25 mouse cellular contexts compared by ENCODE assay signal in genomic region chr9:87402010-87402409, GRCm38 (mm10).
"Had no signal": no experiment of that assay in that cellular context is flagged by ENCODE, and none has a peak within 500 bp of the region (broad histone marks: within the 10 kb centered on the region; RNA-seq: fewer than 3 reads in every experiment).

No protein-coding gene starts in this region.

- H3K4me2 ChIP-seq: heart, embryonic 11.5 days; hindbrain, embryonic 12.5 days; hindbrain, embryonic 14.5 days; kidney, embryonic 15.5 days; limb, embryonic 15.5 days; liver, embryonic 13.5 days; liver, embryonic 15.5 days had no signal

- H3K4me1 ChIP-seq: hindbrain, embryonic 10.5 days; hindbrain, embryonic 12.5 days; kidney, embryonic 15.5 days; limb, embryonic 15.5 days; liver, embryonic 13.5 days; liver, embryonic 15.5 days had no signal

- H3K36me3 ChIP-seq: hindbrain, embryonic 10.5 days; hindbrain, embryonic 12.5 days; kidney, embryonic 15.5 days; limb, embryonic 15.5 days; liver, embryonic 13.5 days; liver, embryonic 15.5 days had no signal

- H3K9me3 ChIP-seq: hindbrain, embryonic 10.5 days; hindbrain, embryonic 12.5 days; kidney, embryonic 15.5 days; limb, embryonic 15.5 days; liver, embryonic 13.5 days; liver, embryonic 15.5 days had no signal

- H3K27ac ChIP-seq: gastrocnemius, adult 2 months; heart, adult 2 months; hindbrain, embryonic 10.5 days; hindbrain, embryonic 12.5 days; hindbrain, embryonic 14.5 days; kidney, embryonic 15.5 days; kidney, postnatal 0 days; left cerebral cortex, adult 2 months; limb, embryonic 15.5 days; liver, embryonic 13.5 days; liver, embryonic 15.5 days had no signal

- ATAC-seq: forebrain, embryonic 16.5 days; hindbrain, embryonic 16.5 days; intestine, embryonic 16.5 days had no signal

- DNase-seq: gastrocnemius, adult 2 months; gastrocnemius, postnatal 10 days; gastrocnemius, postnatal 25 days; heart, adult 2 months; heart, postnatal 10 days; heart, postnatal 4 days; kidney, adult 11 months; kidney, adult 2 months; kidney, adult 9 months; kidney, postnatal 14 days; kidney, postnatal 36 days; layer of hippocampus, adult 9-11 months; liver, embryonic 13.5 days had no signal

- H3K27me3 ChIP-seq: hindbrain, embryonic 12.5 days; kidney, embryonic 15.5 days; liver, embryonic 13.5 days; liver, embryonic 15.5 days had no signal

- H3K4me3 ChIP-seq: gastrocnemius, adult 2 months; heart, adult 2 months; hindbrain, embryonic 10.5 days; hindbrain, embryonic 12.5 days; kidney, embryonic 15.5 days; left cerebral cortex, adult 2 months; limb, embryonic 15.5 days; liver, embryonic 13.5 days; liver, embryonic 15.5 days had no signal

- H3K9ac ChIP-seq: hindbrain, embryonic 12.5 days; hindbrain, embryonic 14.5 days; kidney, embryonic 15.5 days; limb, embryonic 15.5 days; liver, embryonic 13.5 days; liver, embryonic 15.5 days had no signal
